Mouse (Mus musculus): ENCODE data around the gene Clmp.

DNA sequence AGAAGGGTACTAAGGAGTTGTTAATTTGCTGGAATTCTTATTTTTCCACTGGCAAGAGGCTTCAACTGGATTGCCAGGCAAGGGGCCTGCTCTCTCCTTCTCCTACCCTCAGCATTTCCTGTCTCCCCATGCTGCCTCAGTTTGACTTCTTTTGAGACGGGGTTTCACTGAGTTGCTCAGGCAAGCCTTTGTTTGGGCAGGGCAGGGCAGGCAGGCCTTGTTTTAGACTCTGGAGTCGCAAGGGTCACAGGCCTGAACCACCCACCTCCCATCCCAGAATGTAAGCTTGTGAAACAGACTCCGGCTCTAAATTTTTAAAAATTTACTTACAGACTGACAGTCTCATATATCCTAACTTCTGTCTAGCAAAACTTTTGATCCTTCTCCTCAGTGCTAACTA, 113.3 kb downstream of the Clmp start:
- no peak for TF ChIP-seq POLR2A (IDR thresholded peaks at IDR 0.05; ENCODE audit: borderline replicate concordance, extremely low read depth, insufficient read depth, insufficient read length, poor library complexity, severe bottlenecking)
- TF ChIP-seq CTCF (IDR thresholded peaks at IDR 0.05; ENCODE audit: borderline replicate concordance, extremely low read depth, insufficient read depth, insufficient read length): no peak

Data from brain, embryonic 14.5 days (tissue).